Mouse (Mus musculus) spleen, postnatal 36 days (tissue): ENCODE measurements around the gene Rnft2.

Experiments
- DNase-seq, 2 experiments: peaks; one replicate each; pipeline ENCODE4 v3.0.0; 2022; ENCODE audit warnings: low spot score in 2 of 2, mixed read lengths in 1 of 2

The Rnft2 gene

GRCm38 (mm10) chr5:118250987-118251386 lies 6.1 kb upstream of the Rnft2 start:
- DNase-seq = no peak

- no peak for DNase-seq
Observed at GRCm38 (mm10) chr5:118247378-118247777, 2.5 kb upstream of the Rnft2 start.

GRCm38 (mm10) chr5:118245606-118246308 lies 841 bp upstream of the Rnft2 start:
- DNase-seq = no peak

- DNase-seq = no peak
Observed at GRCm38 (mm10) chr5:118239671-118240070, 5.2 kb downstream of the Rnft2 start.

GRCm38 (mm10) chr5:118236891-118237290 lies 8.0 kb downstream of the Rnft2 start:
- DNase-seq = no peak

- DNase-seq = no peak
Observed at GRCm38 (mm10) chr5:118230071-118230611, 14.8 kb downstream of the Rnft2 start.

GRCm38 (mm10) chr5:118223142-118223757 lies 21.7 kb downstream of the Rnft2 start:
- no peak for DNase-seq

GRCm38 (mm10) chr5:118217410-118217809 lies 27.5 kb downstream of the Rnft2 start:
- no peak for DNase-seq

GRCm38 (mm10) chr5:118214418-118215154 lies 30.3 kb downstream of the Rnft2 start:
- DNase-seq = no peak

GRCm38 (mm10) chr5:118214012-118214411 lies 30.9 kb downstream of the Rnft2 start:
- DNase-seq = no peak

- no peak for DNase-seq
Observed at GRCm38 (mm10) chr5:118205852-118206251, 39.1 kb downstream of the Rnft2 start.

- DNase-seq = no peak
Observed at GRCm38 (mm10) chr5:118204675-118205440, 40.1 kb downstream of the Rnft2 start.

- no peak for DNase-seq
Observed at GRCm38 (mm10) chr5:118199670-118200069, 45.2 kb downstream of the Rnft2 start.

GRCm38 (mm10) chr5:118197421-118197820 lies 47.5 kb downstream of the Rnft2 start:
- no peak for DNase-seq

- no peak for DNase-seq
Observed at GRCm38 (mm10) chr5:118192221-118192620, 52.7 kb downstream of the Rnft2 start.

- DNase-seq = no peak
Observed at GRCm38 (mm10) chr5:118190491-118190890, 54.4 kb downstream of the Rnft2 start.

GRCm38 (mm10) chr5:118188356-118188755 lies 56.6 kb downstream of the Rnft2 start:
- no peak for DNase-seq

GRCm38 (mm10) chr5:118186903-118187633 lies 57.8 kb downstream of the Rnft2 start:
- no peak for DNase-seq

- no peak for DNase-seq
Observed at GRCm38 (mm10) chr5:118177640-118178039, 67.3 kb downstream of the Rnft2 start.

- no peak for DNase-seq
Observed at GRCm38 (mm10) chr5:118175137-118175536, 69.8 kb downstream of the Rnft2 start.
